Mouse (Mus musculus) embryonic facial prominence, embryonic 11.5 days (tissue): ENCODE data around the gene 2900026A02Rik. TPM values are rescaled to one million over a fixed set of nuclear protein-coding genes. Genes with fewer than 3 reads are reported as not detected.

ENCODE experiments used
- ATAC-seq: fragments of 200-750 bp; cut with Nextera tagmentation; replicated peaks from 2 replicates; pipeline ENCODE4 v1.8.0; 2017; ENCODE audit warnings: low read depth; ENCODE audit not compliant: insufficient number of reproducible peaks, low FRiP score, low TSS enrichment
- DNase-seq: peaks from one replicate; pipeline ENCODE4 v3.0.0-alpha.2; 2015; ENCODE audit warnings: low spot score
- H3K27ac ChIP-seq: fragments of 300-500 bp; sonication (generic); replicated peaks from 2 replicates; pipeline ENCODE4 v1.5.1; 2014; ENCODE audit warnings: mild to moderate bottlenecking, low read depth, low read length, control low read depth
- H3K27me3 ChIP-seq: fragments of 300-500 bp; sonication (generic); 2 replicates; pipeline ENCODE4 v1.6.1; 2014; ENCODE audit warnings: mild to moderate bottlenecking, low read length, moderate library complexity, mixed read lengths; ENCODE audit not compliant: control insufficient read depth, insufficient read depth
- H3K36me3 ChIP-seq: fragments of 300-500 bp; sonication (generic); replicated peaks from 2 replicates; pipeline ENCODE4 v1.6.1; 2014; ENCODE audit warnings: low read depth, mild to moderate bottlenecking, low read length, moderate library complexity, mixed read lengths; ENCODE audit not compliant: control insufficient read depth, insufficient read depth
- H3K4me1 ChIP-seq: fragments of 300-500 bp; sonication (generic); 2 replicates; pipeline ENCODE4 v1.6.1; 2014; ENCODE audit warnings: low read length, mixed read lengths; ENCODE audit not compliant: control insufficient read depth, insufficient read depth
- H3K4me2 ChIP-seq: fragments of 300-500 bp; sonication (generic); 2 replicates; pipeline ENCODE4 v1.6.1; 2014; ENCODE audit warnings: low read depth, mild to moderate bottlenecking, control low read depth, low read length, moderate library complexity
- H3K4me3 ChIP-seq: fragments of 300-500 bp; sonication (generic); 2 replicates; pipeline ENCODE4 v1.5.1; 2014; ENCODE audit warnings: low read depth, low read length, control low read depth
- H3K9ac ChIP-seq: fragments of 300-500 bp; sonication (generic); replicated peaks from 2 replicates; pipeline ENCODE4 v1.6.1; 2014; ENCODE audit warnings: mild to moderate bottlenecking, control low read depth, low read length
- H3K9me3 ChIP-seq: fragments of 300-500 bp; sonication (generic); replicated peaks from 2 replicates; pipeline ENCODE4 v1.6.1; 2016; ENCODE audit warnings: mild to moderate bottlenecking, low read length, inconsistent platforms, mixed read lengths; ENCODE audit not compliant: control insufficient read depth
- WGBS: fragments of 180-500 bp; shearing (Covaris S2); extraction: QIAGEN DNeasy Blood & Tissue Kit; methylation state at CpG from one replicate; pipeline ENCODE4 v1.1.7; 2014; 5-methylcytosine and 5-hydroxymethylcytosine counted together
- polyA plus RNA-seq: library from polyadenylated mRNA; unstranded; fragments of >200 nt; fragmentation: Nextera tagmentation; extraction: Ambion mirVana; gene quantifications from 2 replicates; pipeline ENCODE4 v1.2.1, GENCODE M21; 2014

2900026A02Rik gene
- polyA plus RNA-seq, 1 experiment from 2014 or later, result 1.4 TPM

- 13% methylated on average over 25 of the region's 25 CpGs for WGBS
- Histone ChIP-seq H3K4me2 (peak overlapping the region; percentile 26), H3K36me3 (no peaks in the 10 kb centered on the region), H3K4me3 (no peak overlapping the region), H3K4me1 (peaks cover 4% of the 10 kb centered on the region; the same call in 1 of the 2 replicates), H3K9me3 (no peaks in the 10 kb centered on the region), H3K27me3 (peaks cover 2% of the 10 kb centered on the region), H3K27ac (no peak overlapping the region), H3K9ac (0 out of 2 replicates have a peak overlapping the region, but pooled peaks have one; percentile 30)
- peak; percentile 62 for DNase-seq
- ATAC-seq, result no peak
These were observed 4.8 kb upstream of the 2900026A02Rik start for GRCm38 (mm10) chr5:113225686-113226435.

GRCm38 (mm10) chr5:113225271-113225670 is 4.2 kb upstream of the 2900026A02Rik start:
- Histone ChIP-seq H3K27ac (no peak overlapping the region), H3K4me1 (peaks cover 8% of the 10 kb centered on the region), H3K4me3 (no peak overlapping the region), H3K9me3 (no peaks in the 10 kb centered on the region), H3K4me2 (no peak overlapping the region), H3K9ac (no peak overlapping the region), H3K27me3 (peaks cover 6% of the 10 kb centered on the region), H3K36me3 (no peaks in the 10 kb centered on the region)
- peak; percentile 80 for DNase-seq
- 16% methylated on average over 10 of the region's 10 CpGs for WGBS
- no peak for ATAC-seq

GRCm38 (mm10) chr5:113223888-113224287 is 2.9 kb upstream of the 2900026A02Rik start:
- Histone ChIP-seq H3K36me3 (no peaks in the 10 kb centered on the region), H3K4me1 (peaks cover 8% of the 10 kb centered on the region), H3K27me3 (peaks cover 8% of the 10 kb centered on the region), H3K4me3 (no peak overlapping the region), H3K9ac (no peak overlapping the region), H3K27ac (no peak overlapping the region), H3K9me3 (no peaks in the 10 kb centered on the region), H3K4me2 (no peak overlapping the region)
- ATAC-seq, result no peak
- 54% methylated on average over 4 of the region's 4 CpGs for WGBS
- no peak for DNase-seq

GRCm38 (mm10) chr5:113220383-113221146 is 471 bp downstream of the 2900026A02Rik start:
- WGBS, result 2% methylated on average over 51 of the region's 64 CpGs
- 0 out of 2 replicates have a peak, but pooled peaks have one; percentile 21 for ATAC-seq
- H3K4me1 ChIP-seq, result peaks cover 6% of the 10 kb centered on the region

GRCm38 (mm10) chr5:113219876-113220275 is 1.2 kb downstream of the 2900026A02Rik start:
- Histone ChIP-seq H3K9me3 (no peaks in the 10 kb centered on the region), H3K27me3 (peaks cover 8% of the 10 kb centered on the region), H3K4me2 (no peak overlapping the region), H3K4me3 (peak overlapping the region; percentile 49; the same call in 1 of the 2 replicates), H3K27ac (no peak overlapping the region), H3K9ac (no peak overlapping the region; the same call in 1 of the 2 replicates), H3K36me3 (no peaks in the 10 kb centered on the region), H3K4me1 (peaks cover 6% of the 10 kb centered on the region)
- WGBS, result 58% methylated on average over 7 of the region's 7 CpGs
- DNase-seq, result no peak
- no peak for ATAC-seq

More at GRCm38 (mm10) chr5:113220383-113221146, 471 bp downstream of the 2900026A02Rik start:
- Histone ChIP-seq H3K27me3 (peaks cover 8% of the 10 kb centered on the region), H3K9me3 (no peaks in the 10 kb centered on the region), H3K4me2 (peak overlapping the region; percentile 96), H3K27ac (no peak overlapping the region), H3K9ac (peak overlapping the region; percentile 51), H3K4me3 (peak overlapping the region; percentile 49), H3K36me3 (no peaks in the 10 kb centered on the region)
- no peak for DNase-seq

- Histone ChIP-seq H3K9ac (no peak overlapping the region), H3K4me3 (no peak overlapping the region), H3K27ac (no peak overlapping the region), H3K9me3 (no peaks in the 10 kb centered on the region), H3K4me2 (no peak overlapping the region), H3K36me3 (no peaks in the 10 kb centered on the region), H3K27me3 (peaks cover 8% of the 10 kb centered on the region), H3K4me1 (peaks cover 6% of the 10 kb centered on the region)
- DNase-seq (no peak), ATAC-seq (no peak)
- WGBS, result 65% methylated on average over 6 of the region's 6 CpGs
These were observed 1.6 kb downstream of the 2900026A02Rik start for GRCm38 (mm10) chr5:113219450-113219849.

GRCm38 (mm10) chr5:113218617-113219235 is 2.3 kb downstream of the 2900026A02Rik start:
- Histone ChIP-seq H3K4me1 (peaks cover 6% of the 10 kb centered on the region), H3K27ac (no peak overlapping the region), H3K27me3 (peaks cover 8% of the 10 kb centered on the region), H3K4me2 (no peak overlapping the region), H3K9ac (no peak overlapping the region), H3K4me3 (no peak overlapping the region), H3K9me3 (no peaks in the 10 kb centered on the region), H3K36me3 (no peaks in the 10 kb centered on the region)
- WGBS, result 67% methylated on average over 17 of the region's 17 CpGs
- DNase-seq (no peak), ATAC-seq (no peak)
